Mouse (Mus musculus): Measurements from ENCODE around the gene Dennd5b. TPM values are rescaled to one million over a fixed set of nuclear protein-coding genes. Genes with fewer than 3 reads are reported as not detected.

Gene Dennd5b
- polyA plus RNA-seq, 1 experiment from 2014 or later = 5.6 TPM

GRCm38 (mm10) chr6:149070592-149071124, 30.8 kb downstream of the Dennd5b start:
- H3K27ac ChIP-seq (replicated peaks) = no peak overlapping the region
- H3K9ac ChIP-seq = no peak overlapping the region
- H3K9me3 ChIP-seq (replicated peaks) = no peaks in the 10 kb centered on the region
- WGBS = 86% methylated on average over 4 of the region's 4 CpGs
- no peaks in the 10 kb centered on the region for H3K36me3 ChIP-seq
- ATAC-seq (ENCODE audit: insufficient number of reproducible peaks, low FRiP score, low TSS enrichment, low read depth) = no peak
- H3K27me3 ChIP-seq = no peaks in the 10 kb centered on the region
- H3K4me2 ChIP-seq (replicated peaks) = no peak overlapping the region
- H3K4me1 ChIP-seq = no peaks in the 10 kb centered on the region
- no peak overlapping the region for H3K4me3 ChIP-seq (replicated peaks)

- Histone ChIP-seq H3K4me3 (replicated peaks) (no peak overlapping the region), H3K27me3 (no peaks in the 10 kb centered on the region), H3K9me3 (replicated peaks) (no peaks in the 10 kb centered on the region), H3K9ac (no peak overlapping the region), H3K4me1 (no peaks in the 10 kb centered on the region), H3K4me2 (replicated peaks) (no peak overlapping the region), H3K36me3 (no peaks in the 10 kb centered on the region), H3K27ac (replicated peaks) (no peak overlapping the region)
- no peak for ATAC-seq (ENCODE audit: insufficient number of reproducible peaks, low FRiP score, low TSS enrichment, low read depth)
Observed at GRCm38 (mm10) chr6:149063382-149063781, 38.1 kb downstream of the Dennd5b start.

GRCm38 (mm10) chr6:149060670-149061387, 40.7 kb downstream of the Dennd5b start:
- Histone ChIP-seq H3K4me2 (replicated peaks) (no peak overlapping the region), H3K9ac (no peak overlapping the region), H3K4me3 (replicated peaks) (no peak overlapping the region), H3K27me3 (no peaks in the 10 kb centered on the region), H3K36me3 (no peaks in the 10 kb centered on the region), H3K9me3 (replicated peaks) (no peaks in the 10 kb centered on the region), H3K27ac (replicated peaks) (no peak overlapping the region), H3K4me1 (no peaks in the 10 kb centered on the region)
- 83% methylated on average over 5 of the region's 5 CpGs for whole genome bisulfite sequencing
- no peak for ATAC-seq (ENCODE audit: insufficient number of reproducible peaks, low FRiP score, low TSS enrichment, low read depth)

GRCm38 (mm10) chr6:149057947-149058391, 43.5 kb downstream of the Dennd5b start:
- no peak overlapping the region for H3K4me3 ChIP-seq (replicated peaks)
- no peaks in the 10 kb centered on the region for H3K36me3 ChIP-seq
- ATAC-seq (ENCODE audit: insufficient number of reproducible peaks, low FRiP score, low TSS enrichment, low read depth) = no peak
- no peaks in the 10 kb centered on the region for H3K4me1 ChIP-seq
- WGBS = 56% methylated on average over 3 of the region's 3 CpGs
- no peak overlapping the region for H3K27ac ChIP-seq (replicated peaks)
- no peak overlapping the region for H3K4me2 ChIP-seq (replicated peaks)
- H3K27me3 ChIP-seq = no peaks in the 10 kb centered on the region
- H3K9ac ChIP-seq = no peak overlapping the region
- no peaks in the 10 kb centered on the region for H3K9me3 ChIP-seq (replicated peaks)

- H3K4me3 ChIP-seq (replicated peaks) = no peak overlapping the region
- no peak overlapping the region for H3K27ac ChIP-seq (replicated peaks)
- no peaks in the 10 kb centered on the region for H3K4me1 ChIP-seq
- H3K27me3 ChIP-seq = no peaks in the 10 kb centered on the region
- H3K4me2 ChIP-seq (replicated peaks) = no peak overlapping the region
- H3K36me3 ChIP-seq = no peaks in the 10 kb centered on the region
- no peaks in the 10 kb centered on the region for H3K9me3 ChIP-seq (replicated peaks)
- 82% methylated on average over 2 of the region's 2 CpGs for WGBS
- H3K9ac ChIP-seq = no peak overlapping the region
- no peak for ATAC-seq (ENCODE audit: insufficient number of reproducible peaks, low FRiP score, low TSS enrichment, low read depth)
Observed at GRCm38 (mm10) chr6:149054780-149055179, 46.7 kb downstream of the Dennd5b start.

GRCm38 (mm10) chr6:149050978-149051723, 50.3 kb downstream of the Dennd5b start:
- no peak overlapping the region for H3K27ac ChIP-seq (replicated peaks)
- no peaks in the 10 kb centered on the region for H3K27me3 ChIP-seq
- H3K36me3 ChIP-seq = no peaks in the 10 kb centered on the region
- H3K4me1 ChIP-seq = no peaks in the 10 kb centered on the region
- H3K9ac ChIP-seq = no peak overlapping the region
- ATAC-seq (ENCODE audit: insufficient number of reproducible peaks, low FRiP score, low TSS enrichment, low read depth) = no peak
- H3K4me3 ChIP-seq (replicated peaks) = no peak overlapping the region
- no peak overlapping the region for H3K4me2 ChIP-seq (replicated peaks)
- H3K9me3 ChIP-seq (replicated peaks) = no peaks in the 10 kb centered on the region
- 57% methylated on average over 4 of the region's 4 CpGs for WGBS

GRCm38 (mm10) chr6:149040099-149040498, 61.4 kb downstream of the Dennd5b start:
- Histone ChIP-seq H3K4me3 (replicated peaks) (no peak overlapping the region), H3K9ac (no peak overlapping the region), H3K27me3 (no peaks in the 10 kb centered on the region), H3K4me1 (no peaks in the 10 kb centered on the region), H3K27ac (replicated peaks) (no peak overlapping the region), H3K36me3 (no peaks in the 10 kb centered on the region), H3K9me3 (replicated peaks) (no peaks in the 10 kb centered on the region), H3K4me2 (replicated peaks) (no peak overlapping the region)
- WGBS = 69% methylated on average over 4 of the region's 4 CpGs
- ATAC-seq (ENCODE audit: insufficient number of reproducible peaks, low FRiP score, low TSS enrichment, low read depth) = no peak

GRCm38 (mm10) chr6:149032198-149032597, 69.3 kb downstream of the Dennd5b start:
- Histone ChIP-seq H3K9me3 (replicated peaks) (no peaks in the 10 kb centered on the region), H3K4me2 (replicated peaks) (no peak overlapping the region), H3K36me3 (no peaks in the 10 kb centered on the region), H3K4me1 (no peaks in the 10 kb centered on the region), H3K27me3 (no peaks in the 10 kb centered on the region), H3K9ac (no peak overlapping the region), H3K4me3 (replicated peaks) (no peak overlapping the region), H3K27ac (replicated peaks) (no peak overlapping the region)
- WGBS = 83% methylated on average over 5 of the region's 5 CpGs
- no peak for ATAC-seq (ENCODE audit: insufficient number of reproducible peaks, low FRiP score, low TSS enrichment, low read depth)

GRCm38 (mm10) chr6:149031377-149031776, 70.1 kb downstream of the Dennd5b start:
- no peak overlapping the region for H3K4me2 ChIP-seq (replicated peaks)
- ATAC-seq (ENCODE audit: insufficient number of reproducible peaks, low FRiP score, low TSS enrichment, low read depth) = no peak
- no peaks in the 10 kb centered on the region for H3K4me1 ChIP-seq
- no peak overlapping the region for H3K9ac ChIP-seq
- H3K27me3 ChIP-seq = no peaks in the 10 kb centered on the region
- H3K4me3 ChIP-seq (replicated peaks) = no peak overlapping the region
- H3K9me3 ChIP-seq (replicated peaks) = no peaks in the 10 kb centered on the region
- no peak overlapping the region for H3K27ac ChIP-seq (replicated peaks)
- H3K36me3 ChIP-seq = peaks cover 2% of the 10 kb centered on the region; the same call in 1 of the 2 replicates

GRCm38 (mm10) chr6:149018431-149018830, 83.0 kb downstream of the Dennd5b start:
- no peak overlapping the region for H3K4me2 ChIP-seq (replicated peaks)
- H3K27me3 ChIP-seq = no peaks in the 10 kb centered on the region
- H3K27ac ChIP-seq (replicated peaks) = no peak overlapping the region
- no peak overlapping the region for H3K9ac ChIP-seq
- WGBS = 80% methylated on average over 5 of the region's 5 CpGs
- no peaks in the 10 kb centered on the region for H3K9me3 ChIP-seq (replicated peaks)
- no peak for ATAC-seq (ENCODE audit: insufficient number of reproducible peaks, low FRiP score, low TSS enrichment, low read depth)
- no peaks in the 10 kb centered on the region for H3K4me1 ChIP-seq
- no peak overlapping the region for H3K4me3 ChIP-seq (replicated peaks)
- H3K36me3 ChIP-seq = peaks cover 14% of the 10 kb centered on the region; the same call in 1 of the 2 replicates

- Histone ChIP-seq H3K9me3 (replicated peaks) (no peaks in the 10 kb centered on the region), H3K4me2 (replicated peaks) (no peak overlapping the region), H3K27me3 (no peaks in the 10 kb centered on the region), H3K27ac (replicated peaks) (no peak overlapping the region), H3K4me1 (no peaks in the 10 kb centered on the region), H3K4me3 (replicated peaks) (no peak overlapping the region), H3K9ac (no peak overlapping the region), H3K36me3 (peaks cover 21% of the 10 kb centered on the region; the same call in 1 of the 2 replicates)
- ATAC-seq (ENCODE audit: insufficient number of reproducible peaks, low FRiP score, low TSS enrichment, low read depth) = no peak
Observed at GRCm38 (mm10) chr6:149010766-149011301, 90.6 kb downstream of the Dennd5b start.
